Mouse (Mus musculus): ENCODE results near the gene Cxxc4.
A peak's percentile ranks its signal among the peaks of the same experiment; 100 is the strongest.
"Not testable (repeated sequence)": the region's sequence is repeated elsewhere in the genome, so short reads cannot be mapped to it uniquely, and the experiment has no call there.

Cxxc4 gene

GRCm38 (mm10) chr3:134236414-134237112 is at the start of gene Cxxc4:
Gene Cxxc4 (plus strand): TSS chr3:134236484.
- peak; percentile 29 for DNase-seq (ENCODE audit: extremely low spot score)

- peak; percentile 38 for DNase-seq (ENCODE audit: extremely low spot score)
These were observed 47.0 kb upstream of the Cxxc4 start for GRCm38 (mm10) chr3:134188979-134189946.

GRCm38 (mm10) chr3:134190046-134190445 is 46.2 kb upstream of the Cxxc4 start:
- DNase-seq (ENCODE audit: extremely low spot score), result peak; percentile 33

DNA sequence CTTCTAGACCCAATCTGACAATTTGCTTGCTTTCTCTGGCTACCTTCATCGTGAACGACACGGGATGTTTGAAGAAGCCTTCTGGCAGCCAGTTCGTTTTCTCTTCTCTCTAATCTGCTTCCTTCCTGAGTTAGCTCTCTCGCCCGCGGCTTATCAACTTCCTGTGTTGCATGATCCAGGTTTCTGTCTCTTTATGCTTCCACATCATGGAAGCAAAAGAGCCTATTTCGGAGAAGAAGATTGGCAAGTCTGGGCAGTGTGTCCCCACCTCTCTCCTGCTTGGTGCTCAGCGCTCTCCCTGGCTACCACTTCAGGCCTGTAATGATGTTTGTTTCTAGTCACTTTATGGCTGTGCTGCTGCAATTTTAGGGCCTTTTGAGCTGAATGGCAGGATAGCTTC is 36.4 kb upstream of the Cxxc4 start:
- no peak for DNase-seq (ENCODE audit: extremely low spot score)

DNA sequence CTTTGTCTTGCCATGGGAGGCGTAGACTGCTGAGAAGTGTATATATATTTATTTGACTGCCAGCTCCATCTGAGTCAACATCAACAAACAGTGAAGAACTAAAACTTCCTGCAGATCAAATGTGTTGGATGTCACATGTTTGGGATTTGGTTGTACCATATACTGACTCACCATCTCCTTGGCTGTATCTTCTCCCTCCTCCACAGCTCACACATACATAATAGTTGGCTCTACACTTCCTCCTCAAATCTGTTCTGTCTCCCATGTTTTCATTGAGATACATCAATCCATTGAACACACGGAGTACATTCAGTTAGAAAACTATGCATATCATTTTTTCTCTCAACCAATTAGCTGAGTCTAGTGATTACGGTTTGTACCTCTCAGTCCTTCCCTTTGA is 29.7 kb upstream of the Cxxc4 start:
- DNase-seq (ENCODE audit: extremely low spot score), result no peak

- DNase-seq (ENCODE audit: extremely low spot score), result no peak
These were observed 25.3 kb upstream of the Cxxc4 start for GRCm38 (mm10) chr3:134210950-134211349.

DNA sequence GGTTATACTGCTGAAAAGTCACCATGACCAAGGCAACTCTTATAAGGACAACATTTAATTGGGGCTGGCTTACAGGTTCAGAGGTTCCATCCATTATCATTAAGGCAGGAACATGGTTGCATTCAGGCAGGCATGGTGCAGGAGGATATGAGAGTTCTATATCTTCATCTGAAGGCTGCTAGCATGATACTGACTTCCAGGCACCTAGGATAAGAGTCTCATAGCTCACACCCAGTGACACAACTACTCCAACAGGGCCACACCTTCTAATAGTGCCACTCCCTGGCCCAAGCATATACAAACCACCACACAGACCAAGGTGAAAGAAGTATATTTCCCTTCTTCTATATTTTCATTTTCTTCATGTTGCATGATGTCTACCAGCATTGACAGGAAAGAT is 16.4 kb upstream of the Cxxc4 start:
- not testable (repeated sequence) for DNase-seq (ENCODE audit: extremely low spot score)

- no peak for DNase-seq (ENCODE audit: extremely low spot score)
These were observed 15.3 kb upstream of the Cxxc4 start for GRCm38 (mm10) chr3:134221002-134221401.

DNA sequence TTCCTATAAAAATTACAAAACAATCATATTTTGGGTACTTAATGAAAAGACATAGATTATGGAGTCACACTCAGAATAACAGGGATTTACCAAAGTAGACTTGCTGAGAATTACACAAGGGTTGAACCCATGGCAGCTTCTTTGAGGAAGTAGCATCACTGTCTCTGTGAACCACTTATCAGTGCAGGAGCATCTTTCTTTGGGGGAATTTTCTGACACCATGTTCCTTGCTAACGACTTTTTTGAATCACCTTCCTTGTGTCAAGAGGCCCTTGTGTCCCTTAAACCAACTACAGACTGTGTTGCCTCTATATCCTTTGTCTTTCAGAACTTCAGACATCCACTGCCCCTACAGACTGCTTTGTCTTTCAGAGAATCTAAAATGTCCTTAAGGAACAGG is 13.7 kb upstream of the Cxxc4 start:
- no peak for DNase-seq (ENCODE audit: extremely low spot score)

- no peak for DNase-seq (ENCODE audit: extremely low spot score)
These were observed 12.3 kb upstream of the Cxxc4 start for GRCm38 (mm10) chr3:134223956-134224355.

DNA sequence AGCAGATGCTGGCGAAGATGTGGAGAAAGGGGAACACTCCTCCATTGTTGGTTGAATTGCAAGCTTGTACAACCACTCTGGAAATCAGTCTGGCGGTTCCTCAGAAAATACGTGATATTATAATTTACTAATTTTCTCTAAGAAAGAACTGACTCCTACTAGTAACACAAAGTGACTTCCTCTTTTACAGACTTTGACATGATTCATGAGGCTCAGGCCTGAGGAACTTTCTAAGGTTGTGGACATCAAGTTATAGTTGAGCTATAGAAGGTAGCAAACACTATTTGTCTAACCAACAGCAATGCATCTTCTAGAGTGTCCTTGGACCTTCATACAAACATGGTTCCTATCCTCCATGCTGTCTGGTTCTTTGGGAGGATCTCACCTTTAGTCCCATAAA is 10.4 kb upstream of the Cxxc4 start:
- DNase-seq (ENCODE audit: extremely low spot score), result no peak

DNA sequence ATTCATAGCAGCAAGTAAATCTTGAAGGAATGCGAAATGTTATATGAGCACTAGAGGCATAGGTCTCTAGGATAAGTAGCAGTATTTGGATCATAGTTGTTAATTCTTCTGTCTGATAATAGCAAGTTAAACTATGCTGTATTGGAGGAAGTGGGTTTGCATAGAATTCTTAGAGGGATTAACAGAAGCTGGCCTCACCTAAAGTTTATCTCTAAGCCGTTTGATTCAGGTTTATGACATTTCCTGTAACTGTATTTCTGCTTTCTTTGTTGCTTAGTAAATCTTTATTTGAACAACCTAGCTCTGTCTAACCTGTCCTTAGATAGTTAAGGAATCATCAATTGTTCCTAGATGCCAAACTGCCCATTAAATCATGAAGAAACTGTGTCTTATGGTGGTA is 3.5 kb upstream of the Cxxc4 start:
- no peak for DNase-seq (ENCODE audit: extremely low spot score)

DNA sequence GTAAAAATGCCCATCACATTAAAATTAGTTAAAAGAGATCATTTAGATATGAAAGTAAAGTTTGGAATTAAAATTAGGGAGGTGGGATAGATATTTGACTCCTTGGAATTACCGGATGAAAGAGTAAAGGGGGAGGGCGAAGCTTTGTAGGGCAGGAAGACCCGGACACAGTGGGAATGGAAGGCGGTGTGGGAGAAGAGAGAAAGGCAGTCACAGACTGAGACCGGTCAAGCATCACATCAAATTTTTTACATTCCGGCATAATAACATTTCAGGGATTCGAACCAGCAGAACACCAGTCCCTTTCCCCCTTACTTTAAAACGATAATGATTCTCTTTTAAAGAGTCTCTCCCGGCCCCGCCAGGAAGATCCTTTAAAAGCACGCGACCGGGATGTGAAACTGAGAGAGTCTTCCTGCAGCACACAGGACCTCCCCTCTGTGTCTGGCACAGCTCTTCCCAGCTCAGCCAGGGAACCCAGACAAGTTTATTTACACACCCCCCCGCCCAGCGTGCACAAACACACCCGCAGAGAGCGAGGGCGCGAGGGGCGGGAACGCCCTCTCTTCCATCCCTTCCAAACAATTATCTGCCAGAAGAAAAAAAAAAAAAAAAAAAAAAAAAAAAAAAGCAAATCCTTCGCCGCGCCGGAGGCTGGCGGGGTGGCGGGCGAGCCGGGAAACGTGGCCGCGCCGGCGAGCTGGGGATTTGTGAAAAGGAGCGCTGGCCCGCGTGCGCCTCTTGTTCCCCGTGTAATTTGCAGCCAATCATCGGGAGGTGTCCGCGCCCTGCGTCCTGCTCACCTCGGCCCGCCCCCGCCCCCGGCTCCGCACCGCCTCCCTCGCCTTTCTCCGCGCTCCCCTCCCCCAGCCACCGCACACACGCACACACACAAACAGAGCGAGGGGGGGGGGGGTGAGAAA is 532 bp upstream of the Cxxc4 start:
- peak; percentile 93 for DNase-seq (ENCODE audit: extremely low spot score)

DNA sequence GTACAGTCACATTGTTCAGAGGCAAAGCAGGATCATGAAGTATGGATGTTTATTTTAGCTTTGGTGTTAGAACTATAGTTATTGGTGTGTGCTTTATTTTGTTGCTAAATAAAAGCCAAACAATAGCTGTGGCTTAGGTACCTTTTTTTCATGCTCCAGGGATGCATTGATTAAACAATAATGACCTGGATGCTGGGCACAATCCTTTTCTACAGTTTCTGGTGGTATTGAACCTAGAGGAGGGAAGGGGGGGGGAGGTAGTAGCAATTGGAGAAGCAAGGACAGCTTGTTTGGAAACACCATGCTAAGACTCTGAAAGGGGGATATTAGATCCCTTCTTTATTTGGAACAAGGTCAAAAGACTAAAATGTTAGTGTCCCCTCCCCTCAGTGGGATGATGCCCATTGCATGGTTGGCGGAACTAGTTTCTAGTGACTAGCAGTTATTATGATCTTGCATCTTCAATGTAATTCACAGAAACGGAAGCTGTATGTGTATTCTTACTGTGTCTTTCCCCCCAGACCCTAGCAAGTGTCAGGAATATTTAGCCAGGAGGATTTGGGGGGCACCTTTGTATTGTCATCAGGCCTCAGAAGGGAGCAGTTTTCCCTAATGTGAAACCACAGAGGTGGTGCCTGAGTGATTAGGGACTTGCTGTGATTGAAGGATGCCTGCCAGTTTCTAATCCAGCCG is 975 bp downstream of the Cxxc4 start:
- DNase-seq (ENCODE audit: extremely low spot score), result peak; percentile 29

- peak; percentile 75 for DNase-seq (ENCODE audit: extremely low spot score)
These were observed 2.5 kb downstream of the Cxxc4 start for GRCm38 (mm10) chr3:134238621-134239310.

GRCm38 (mm10) chr3:134239321-134239970 is 3.2 kb downstream of the Cxxc4 start:
- DNase-seq (ENCODE audit: extremely low spot score), result peak; percentile 63

GRCm38 (mm10) chr3:134239971-134240717 is 3.9 kb downstream of the Cxxc4 start:
- DNase-seq (ENCODE audit: extremely low spot score), result peak; percentile 79

DNA sequence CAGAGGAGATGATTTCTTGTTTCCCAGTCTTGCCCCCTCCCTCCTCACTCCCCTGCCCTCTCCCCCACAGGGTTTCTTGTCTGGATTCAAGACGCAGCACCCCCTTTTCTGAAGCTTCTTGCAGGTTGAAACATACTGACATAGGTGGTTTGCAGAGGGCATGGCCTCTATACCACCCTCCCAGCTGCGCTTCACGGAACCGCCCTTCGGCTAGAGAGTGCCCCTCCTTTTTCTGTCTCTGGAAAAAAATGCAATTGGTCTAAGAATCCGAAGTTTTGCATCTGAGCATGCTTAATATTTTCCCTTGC is 4.4 kb downstream of the Cxxc4 start:
- no peak for DNase-seq (ENCODE audit: extremely low spot score)

GRCm38 (mm10) chr3:134243168-134243849 is 7.0 kb downstream of the Cxxc4 start:
- no peak for DNase-seq (ENCODE audit: extremely low spot score)

Data from embryo, embryonic 9.5 days (tissue).